Mouse (Mus musculus): Measurements from ENCODE around the gene Yod1.

Yod1 gene

DNA sequence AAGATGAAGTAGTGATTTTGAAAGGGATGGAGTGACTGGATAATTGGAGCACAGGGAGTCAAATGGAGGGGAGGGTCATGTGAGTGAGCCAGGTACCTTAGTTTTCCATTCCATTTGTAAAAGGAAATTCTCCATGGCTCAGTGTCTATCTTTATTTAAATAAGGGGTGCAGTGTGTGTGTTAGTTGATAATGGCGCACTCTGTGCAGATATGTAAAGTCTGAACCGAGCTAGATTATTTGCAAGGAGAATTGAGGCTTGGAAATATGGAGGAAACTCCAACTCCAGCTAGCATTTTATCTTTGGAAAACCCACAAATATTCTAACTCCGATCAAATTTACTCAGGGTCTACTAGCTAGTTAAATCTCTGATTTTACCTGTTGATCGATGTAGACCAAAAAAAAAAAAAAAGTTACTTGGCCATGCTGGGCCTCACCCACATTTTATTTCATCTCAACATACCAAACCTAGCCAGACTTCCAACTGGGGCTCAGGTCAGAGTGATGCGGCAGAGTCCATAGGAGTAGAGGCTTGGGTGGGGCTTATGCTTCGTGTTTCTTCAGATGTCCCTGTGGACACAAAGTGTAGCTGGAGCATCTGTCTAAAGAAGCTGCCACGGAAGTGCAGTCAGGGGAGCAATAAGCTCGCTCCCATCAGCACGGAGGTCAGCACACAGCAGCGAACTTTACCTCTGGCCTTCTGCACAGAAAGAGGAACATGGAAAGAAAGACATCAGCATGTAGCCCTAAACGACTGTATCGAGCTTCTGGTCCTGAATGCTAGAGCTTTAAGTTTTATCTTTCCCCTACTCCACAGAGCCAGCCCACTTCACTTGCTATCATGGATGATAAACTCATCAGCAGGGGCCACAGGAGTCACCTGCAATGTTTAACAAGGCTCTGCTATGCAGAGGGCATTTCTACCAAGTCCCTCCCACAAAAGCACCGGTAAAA lies 15.9 kb downstream of the Yod1 start:
- no peak for DNase-seq

DNA sequence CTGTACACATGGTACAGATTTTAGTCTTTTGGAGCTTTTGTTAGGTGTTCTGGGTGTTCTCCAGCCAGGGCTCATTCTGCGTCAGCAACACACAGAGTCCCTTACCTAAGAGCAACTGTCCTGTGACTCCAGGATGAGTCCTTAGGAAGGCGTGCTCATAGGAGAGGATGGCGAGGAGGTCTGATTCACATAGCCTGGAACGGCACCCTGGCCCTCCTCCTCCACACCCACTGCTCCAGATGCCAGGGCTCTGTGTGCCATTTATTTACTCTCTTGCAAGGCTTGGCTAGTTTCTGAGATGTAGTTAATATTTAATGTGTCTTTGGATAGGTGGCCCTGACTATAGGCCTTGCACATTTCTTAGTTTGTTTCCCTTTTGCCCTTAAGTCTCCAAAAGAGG lies 16.5 kb downstream of the Yod1 start:
- peak; percentile 53 for DNase-seq

DNA sequence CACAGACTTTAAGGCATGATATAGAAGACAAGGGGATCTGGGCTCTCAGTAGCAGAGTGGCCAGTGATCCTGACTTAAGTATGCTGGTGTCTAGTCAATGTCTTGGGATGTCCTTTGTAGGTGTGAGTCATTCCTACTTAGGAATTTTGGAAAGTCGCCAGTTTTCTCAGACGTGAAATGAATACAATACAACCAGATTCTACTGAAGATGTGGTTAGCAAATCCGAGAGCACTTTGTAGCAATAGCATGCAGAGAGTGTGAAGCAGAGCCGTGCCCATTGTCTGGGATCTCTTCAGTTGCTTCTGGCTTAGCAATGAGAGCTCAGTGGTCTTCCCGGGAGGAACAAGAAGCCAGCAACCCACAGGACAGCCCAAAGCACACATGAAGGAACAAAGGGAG lies 17.3 kb downstream of the Yod1 start:
- no peak for DNase-seq

DNA sequence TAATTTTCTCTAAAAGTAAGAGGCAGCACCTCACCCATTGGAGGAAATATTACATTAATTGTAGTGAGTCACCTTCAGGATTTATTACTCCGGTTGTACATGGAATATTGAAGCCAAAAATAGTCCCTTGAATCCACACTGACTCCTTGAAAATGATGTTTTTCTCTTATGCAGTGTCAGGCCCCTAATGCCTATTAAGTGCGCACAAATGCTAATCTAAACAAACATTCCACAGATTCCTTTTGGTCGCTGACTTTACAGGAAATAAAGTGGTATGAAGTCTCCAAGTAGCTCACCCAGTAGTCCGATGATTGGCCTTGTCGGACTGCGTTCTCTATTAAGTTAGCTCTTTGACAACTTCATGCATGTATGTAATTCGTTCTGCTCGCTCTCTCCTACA lies 17.7 kb downstream of the Yod1 start:
- DNase-seq: no peak

DNA sequence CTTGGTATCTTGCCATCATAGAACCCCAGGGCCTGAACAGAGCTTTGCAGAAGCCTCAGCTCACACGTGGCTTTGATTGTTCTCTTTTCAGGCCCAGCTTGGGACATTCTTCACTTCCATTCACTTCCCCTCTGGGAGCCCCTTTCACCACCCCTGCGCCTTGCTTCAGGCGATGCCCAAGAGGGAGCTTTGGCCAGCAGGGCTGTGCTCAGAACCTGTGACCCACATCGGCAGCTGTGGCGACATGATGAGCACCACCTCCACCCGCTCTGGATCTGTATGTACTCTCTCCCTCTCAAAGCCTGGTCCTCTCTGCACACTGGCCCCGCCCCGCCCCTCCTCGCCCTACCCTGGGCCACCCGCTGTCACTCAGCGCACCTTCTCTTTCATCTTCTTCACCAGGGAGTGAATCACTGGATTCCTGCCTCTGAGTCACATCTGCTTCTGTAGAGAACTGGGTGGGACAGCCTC lies 20.3 kb downstream of the Yod1 start:
- DNase-seq: no peak

DNA sequence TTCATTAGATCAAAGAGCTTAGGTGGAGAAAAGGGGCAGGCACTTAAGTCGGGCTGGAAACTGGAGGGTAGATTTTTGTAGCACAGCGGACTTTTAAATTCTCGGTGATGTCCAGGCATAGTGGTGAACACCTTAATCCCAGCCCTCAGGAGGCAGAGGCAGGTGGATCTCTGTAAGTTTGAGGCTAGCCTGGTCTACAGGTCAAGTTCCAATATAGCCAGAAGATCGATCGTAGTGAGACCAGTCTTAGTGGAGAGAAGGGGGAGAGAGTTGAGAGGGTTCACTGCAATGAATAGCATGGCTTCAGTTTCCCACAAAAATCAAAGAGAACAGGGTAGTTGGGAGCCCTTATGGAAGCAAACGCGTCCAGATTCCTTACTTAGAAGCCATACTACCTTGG lies 20.8 kb downstream of the Yod1 start:
- DNase-seq: no peak

DNA sequence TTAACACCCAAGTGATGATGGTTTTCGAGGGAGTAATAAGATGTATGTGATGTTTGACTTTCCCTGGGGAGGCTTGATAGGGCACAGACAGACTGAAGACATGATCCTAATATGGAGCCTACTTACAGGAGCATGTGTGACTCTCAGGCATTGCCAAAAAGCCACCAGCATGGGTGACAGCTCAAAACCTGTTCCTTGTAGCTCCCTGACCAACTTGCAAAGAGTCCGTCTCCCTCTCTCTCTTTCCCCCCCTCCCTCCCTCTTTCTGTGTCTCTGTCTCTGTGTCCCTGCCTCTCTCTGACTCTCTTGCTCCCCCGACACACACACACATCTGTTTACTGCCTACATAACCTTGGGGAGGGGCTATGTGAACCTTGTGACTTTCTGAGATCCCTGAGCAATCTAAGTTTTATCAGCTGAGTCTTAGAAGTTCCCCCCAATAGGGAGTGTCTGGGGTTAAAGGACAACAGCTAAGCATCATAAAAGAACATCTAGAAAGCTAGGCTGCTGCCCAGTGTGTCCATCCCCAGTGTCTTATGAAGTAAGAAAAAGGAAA lies 21.5 kb downstream of the Yod1 start:
- DNase-seq: no peak

DNA sequence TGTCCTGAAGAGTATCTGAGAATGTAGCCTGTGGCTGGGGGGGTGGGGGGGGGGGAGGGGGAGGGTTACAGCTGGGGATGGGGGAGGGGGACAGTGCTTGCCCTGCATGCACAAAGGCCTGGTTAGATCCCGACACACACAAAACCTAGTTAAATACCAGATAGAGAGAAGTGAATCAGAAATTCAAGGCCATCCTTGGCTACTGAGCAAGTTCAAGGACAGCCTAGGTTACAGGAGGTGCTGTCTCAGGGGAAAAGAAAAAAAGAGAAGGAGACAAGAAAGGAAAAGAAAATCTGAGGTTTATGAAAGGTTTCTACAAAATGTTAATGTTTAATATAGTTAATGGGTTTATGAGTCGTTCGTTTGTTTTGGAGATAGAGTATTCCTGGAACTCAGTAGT lies 22.5 kb downstream of the Yod1 start:
- DNase-seq: no peak

DNA sequence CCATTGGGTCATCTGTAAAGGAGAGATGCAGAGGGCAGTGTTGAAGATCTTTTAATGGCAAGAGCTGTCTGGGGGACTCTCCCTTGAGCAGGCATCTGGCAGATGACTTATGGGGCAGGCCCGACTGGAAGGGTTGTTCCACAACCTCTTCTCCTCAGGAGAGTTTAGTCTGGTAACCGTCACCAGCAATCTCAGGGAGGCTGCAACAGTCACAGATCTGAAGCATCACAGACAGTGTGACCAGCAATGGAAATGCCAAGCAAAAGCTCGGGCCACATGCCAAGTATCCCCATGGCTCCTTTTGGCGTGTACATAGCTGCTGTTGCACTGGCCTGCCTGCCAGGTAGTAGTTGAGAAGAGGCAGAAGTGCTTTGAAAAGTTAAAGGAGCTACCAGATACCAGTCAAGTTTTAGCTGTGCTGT lies 23.1 kb downstream of the Yod1 start:
- DNase-seq: peak; percentile 57

DNA sequence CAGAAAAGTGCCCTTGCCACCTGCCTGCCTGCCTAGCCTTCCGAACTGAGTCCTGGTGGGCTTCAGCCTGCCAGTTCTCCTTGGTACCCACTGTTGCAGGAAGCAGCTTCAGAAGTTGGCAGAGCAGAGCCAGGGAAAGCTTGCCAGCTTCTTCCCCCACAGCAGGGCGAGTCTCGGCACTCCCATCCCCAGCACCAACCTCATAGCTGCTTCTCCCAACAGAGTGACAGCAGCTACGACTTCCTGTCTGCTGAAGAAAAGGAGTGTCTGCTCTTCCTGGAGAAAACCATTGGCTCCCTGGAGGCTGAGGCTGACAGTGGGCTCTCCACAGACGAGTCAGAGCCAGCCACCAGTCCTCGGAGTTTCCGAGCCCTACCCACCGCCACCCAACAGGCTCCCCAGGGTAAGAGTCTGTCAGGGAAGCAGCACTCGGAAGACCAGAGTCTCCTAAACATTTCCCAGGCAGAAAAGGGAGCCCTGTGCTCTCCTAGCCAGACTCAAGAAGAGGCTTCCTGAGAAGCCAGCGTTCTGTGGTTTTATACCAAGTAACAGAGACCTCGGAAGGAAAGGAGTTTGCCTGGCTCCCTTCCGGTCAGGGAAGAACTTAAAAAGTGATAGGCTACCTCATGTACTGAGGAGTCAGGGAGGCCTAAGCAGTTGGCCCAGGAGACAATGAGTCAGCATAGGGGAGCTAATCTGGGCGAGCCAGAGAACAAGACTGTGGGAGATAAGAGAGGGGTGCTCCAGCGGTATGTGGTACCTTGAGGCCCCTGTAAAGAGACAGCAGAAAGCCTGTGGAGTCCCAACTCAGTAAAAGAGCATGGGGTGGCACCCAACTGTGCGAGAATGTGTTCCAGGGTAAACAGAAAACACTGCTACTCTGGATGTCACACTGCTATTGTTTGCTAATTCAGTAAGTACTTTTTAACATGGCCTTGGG lies 23.9 kb downstream of the Yod1 start:
- no peak for DNase-seq

DNA sequence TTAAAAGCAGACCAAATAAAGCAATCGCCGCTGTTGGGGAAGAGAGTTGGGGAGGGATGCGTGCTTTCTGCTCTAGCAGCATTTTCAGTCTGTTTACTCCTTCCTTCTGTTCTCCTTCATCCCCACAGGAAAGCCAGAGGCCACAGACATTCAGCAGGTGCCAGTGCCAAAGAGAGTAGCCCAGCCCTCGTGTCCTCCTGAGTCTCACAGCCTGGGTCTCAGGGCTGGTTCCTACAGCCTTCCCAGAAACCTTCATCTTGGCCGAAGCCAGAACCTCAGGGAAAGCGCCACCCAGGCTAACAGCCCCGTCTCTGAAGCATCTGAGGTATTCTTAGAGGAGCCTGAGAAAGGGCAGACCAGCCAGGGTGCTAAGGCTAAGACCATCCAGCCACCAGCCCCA lies 25.1 kb downstream of the Yod1 start:
- DNase-seq: no peak

DNA sequence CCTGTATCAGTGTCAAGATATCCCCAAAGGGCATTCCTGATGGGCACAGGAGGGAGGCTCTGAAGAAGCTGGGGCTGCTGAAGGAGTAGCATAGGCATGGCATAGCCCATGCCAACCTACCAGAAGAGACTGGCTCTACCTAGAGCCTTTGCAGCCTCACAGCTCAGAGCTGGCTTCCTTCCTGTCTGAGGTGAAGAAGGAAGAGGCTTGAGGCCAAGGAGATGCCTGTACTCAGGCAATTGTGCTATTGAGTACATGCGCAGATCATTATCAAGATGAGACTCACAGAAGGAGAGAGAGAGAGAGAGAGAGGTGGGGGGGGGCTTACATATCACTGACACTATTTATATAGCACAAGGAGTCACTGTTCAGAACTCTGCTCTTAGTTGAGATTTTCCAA lies 26.6 kb downstream of the Yod1 start:
- DNase-seq: no peak

DNA sequence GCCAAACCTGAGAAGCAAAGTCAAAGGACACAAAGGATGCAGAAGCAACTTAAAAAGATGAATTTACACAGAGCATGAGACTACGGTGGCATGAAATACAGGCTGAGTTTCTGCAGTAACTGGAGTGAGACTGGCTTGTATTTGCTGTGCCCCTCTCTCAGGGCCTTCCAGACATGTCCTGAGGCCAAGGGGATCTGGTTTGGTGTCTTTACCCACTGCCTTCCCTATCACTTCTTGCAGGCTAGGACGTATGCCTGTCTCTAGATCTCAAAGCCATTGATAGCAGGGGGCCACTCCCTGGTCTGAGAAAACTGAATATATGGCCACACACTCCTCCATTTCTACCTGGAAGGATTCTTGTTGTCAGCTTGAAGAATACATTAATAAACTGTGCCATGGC lies 27.1 kb downstream of the Yod1 start:
- no peak for DNase-seq

DNA sequence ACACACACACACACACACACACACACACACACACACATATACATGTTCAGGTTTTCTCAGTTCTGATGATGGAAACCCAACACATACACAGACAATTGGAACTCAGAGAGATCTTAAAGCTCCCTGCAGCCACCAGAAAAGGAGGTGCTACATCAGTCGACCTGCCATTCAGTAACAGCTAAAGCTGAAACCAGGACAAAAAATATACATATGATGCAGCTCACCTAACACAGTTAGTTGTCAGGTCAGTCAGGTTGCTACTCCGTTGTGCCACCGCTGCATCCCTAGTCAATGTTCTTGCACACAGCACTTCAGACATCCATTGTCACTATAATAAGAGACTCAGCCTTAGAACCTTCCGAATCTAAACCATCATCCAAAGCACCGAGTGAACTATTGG lies 27.8 kb downstream of the Yod1 start:
- no peak for DNase-seq

DNA sequence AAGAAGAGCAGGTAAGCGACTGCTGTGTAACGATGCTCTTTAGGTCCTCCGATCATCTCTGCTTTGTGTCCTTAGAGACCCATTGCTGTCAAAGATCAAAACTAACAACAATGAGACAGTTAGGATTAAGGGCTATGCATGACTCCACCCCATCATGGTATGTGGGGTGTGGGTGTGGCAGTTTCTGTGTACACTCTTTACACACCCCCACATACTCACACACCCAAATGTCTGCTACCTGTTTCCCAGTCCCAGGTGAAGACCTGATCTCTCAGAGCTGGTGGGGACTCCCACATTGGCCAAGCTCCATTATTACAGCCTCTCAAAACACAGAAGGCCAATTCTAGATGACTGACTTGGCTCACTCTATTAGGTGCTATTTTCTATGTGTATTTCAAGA lies 28.5 kb downstream of the Yod1 start:
- DNase-seq: no peak

DNA sequence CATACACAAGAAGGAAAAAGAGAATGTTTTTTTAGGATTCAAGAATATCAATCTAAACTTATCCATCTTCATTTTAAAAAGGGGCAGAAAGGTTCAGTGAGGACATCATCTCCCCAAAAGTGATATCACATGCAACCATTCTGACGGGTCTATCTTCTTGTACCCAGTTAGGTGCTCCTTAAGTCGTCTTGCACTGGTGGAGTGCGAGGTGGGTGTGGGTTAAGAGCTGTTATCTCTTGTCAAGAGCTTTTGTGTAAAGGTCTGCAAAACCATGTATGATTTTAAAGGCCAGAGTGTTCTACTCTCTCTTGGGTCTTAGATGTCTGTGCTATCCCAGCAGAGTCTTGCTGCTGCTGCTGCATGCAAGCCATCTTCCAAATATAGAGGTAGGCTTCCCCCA lies 29.7 kb downstream of the Yod1 start:
- no peak for DNase-seq

DNA sequence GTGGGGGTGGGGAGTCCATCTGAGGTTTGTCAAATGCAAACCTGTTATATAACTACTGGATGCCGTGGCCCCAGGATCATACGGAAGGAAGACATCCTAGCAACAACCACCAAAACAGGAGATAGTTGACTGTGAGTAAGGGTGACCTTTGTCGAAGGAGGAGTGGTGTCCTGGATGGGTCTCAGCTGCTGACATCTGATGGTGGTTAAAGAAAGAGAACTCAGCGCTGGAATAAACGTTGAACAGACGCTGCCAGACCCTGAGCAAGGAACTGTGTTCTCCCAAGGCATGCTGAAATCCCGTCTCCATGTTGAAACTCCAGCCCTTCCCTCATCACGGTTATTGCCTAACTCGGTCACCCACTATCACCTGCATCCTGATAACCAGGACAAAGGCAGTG lies 42.6 kb downstream of the Yod1 start:
- peak; percentile 55 for DNase-seq

DNA sequence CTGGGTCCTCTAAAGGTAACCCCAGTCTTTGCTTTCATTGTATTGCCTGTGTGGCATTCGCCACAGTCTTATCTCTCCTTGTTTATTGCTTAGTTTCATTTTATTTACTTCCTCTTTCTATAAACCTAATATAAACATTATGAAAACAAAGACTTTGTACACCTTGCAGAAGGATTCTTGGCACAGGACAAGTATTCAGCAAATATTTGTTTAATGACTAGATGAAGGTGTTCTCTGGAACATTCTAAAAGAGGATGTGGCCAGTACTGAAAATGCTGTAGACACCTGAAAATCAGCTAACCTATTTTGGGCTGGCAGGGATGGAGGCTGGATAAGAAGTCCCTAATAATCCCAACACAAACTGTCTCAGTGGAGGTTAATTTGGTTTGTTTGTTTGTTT lies 44.5 kb downstream of the Yod1 start:
- DNase-seq: no peak

DNA sequence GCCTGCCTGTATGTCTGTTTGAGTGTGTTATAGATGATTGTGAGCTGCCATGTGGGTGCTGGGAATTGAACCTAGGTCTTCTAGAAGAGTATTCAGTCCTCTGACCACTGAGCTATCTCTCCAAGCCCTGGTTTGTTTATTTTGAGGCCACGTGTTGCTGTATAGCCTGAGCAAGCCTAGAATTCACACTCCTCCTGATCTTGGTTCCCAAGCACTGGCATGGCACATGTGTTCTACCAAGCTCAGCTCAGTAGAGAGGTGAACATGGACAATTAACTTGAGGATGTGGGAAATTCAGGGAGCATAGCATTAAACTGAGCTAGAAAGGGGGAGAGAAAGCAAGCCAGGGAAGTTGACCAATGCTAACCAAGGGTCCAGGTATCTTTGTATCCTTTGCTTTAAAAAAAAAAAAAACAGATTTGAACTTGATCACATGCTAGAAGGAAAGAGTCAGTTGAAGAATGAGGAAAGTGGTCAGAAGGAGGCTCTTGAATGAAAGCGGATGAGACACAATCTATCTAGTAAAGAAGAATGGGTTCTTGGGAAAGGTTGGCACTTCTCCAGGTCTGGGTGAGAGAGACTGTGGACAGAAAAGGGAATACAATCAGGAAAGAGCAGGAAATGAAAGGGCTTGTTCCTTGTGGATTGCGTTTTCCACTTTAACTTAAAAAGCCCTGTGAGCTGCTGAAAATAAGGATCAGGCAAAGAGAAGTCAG lies 45.1 kb downstream of the Yod1 start:
- no peak for DNase-seq

DNA sequence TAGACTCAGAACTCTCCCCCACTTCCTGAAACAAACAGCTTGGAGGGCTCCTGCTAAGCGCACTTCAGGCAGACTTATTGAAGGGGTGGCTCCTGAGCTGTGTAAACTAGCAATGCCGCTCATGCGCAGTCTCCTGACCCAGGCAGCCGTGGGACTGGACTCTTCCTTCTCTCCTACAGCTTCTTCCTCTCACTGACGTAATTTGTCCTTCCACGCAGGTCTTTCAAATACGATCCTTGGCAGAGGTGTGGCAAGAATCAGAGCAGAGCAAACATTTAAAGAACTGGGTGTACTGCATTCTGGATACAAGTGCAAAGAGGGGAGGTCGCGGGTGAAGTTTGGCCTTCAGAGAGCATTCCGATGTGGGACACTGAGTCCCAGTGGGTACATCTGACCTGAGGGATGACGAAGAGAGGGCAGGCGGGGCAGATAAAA lies 46.9 kb downstream of the Yod1 start:
- DNase-seq: peak; percentile 76

DNA sequence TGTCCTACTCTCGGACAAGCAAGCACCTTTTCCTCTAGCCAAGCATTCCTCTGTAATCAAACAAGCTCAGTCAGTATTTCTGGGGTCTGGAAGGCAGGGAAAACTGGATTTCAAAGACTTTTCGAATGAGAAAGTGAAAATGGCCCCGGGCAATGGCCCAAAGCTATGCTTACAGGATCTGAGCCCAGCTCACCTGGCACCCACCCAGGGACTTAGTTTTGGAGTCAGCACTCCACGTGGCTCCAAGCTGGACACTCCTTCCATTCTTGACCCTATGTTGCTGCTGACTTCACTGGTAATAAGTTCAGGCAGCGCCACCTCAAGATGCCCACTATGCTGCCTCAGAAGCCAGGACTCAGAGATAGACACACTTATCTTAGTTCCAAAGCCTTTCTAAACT lies 49.9 kb downstream of the Yod1 start:
- peak; percentile 60 for DNase-seq

DNA sequence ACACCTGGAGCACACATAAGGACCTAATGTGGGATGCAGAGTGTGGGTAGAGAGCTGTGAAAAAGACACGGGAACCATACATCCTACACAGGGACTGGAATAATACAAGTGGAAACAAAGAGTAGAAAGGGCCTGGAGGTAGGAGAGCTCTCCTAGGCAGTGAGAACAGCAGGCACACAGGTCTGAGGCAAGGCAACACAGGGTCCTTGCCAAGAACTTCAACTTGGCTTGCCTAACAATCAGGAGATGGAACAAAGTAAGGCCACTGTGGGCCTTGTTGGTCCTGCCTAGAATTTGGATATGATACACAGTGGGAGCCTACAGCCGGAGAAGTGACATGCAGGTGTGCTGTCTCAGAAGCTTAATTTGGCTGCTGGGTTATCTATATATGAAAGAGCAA lies 52.8 kb downstream of the Yod1 start:
- no peak for DNase-seq

DNA sequence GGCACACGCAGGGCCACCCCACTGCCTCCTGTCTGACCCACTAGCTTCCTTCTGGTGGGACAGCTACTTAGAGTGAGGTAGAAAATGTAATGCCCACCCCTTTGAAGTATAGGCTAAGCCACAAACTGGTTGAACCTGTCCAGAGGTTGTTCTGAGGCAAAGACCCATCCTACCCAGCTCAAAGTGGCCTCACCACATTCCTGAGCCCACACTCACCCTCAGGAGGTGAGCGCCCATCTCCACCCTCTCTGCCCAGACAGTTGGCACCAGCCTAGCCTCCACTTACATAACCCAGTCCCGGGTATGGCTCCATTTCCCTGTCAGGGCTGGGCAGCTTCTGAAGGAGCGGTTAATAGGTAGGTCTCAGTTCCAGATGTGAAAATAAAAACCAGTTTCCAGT lies 53.4 kb downstream of the Yod1 start:
- peak; percentile 66 for DNase-seq
